Mouse (Mus musculus): ENCODE data around the gene Tm2d3. TPM values are rescaled to one million over a fixed set of nuclear protein-coding genes. Genes with fewer than 3 reads are reported as not detected.
A peak's percentile ranks its signal among the peaks of the same experiment; 100 is the strongest.

The Tm2d3 gene
- polyA plus RNA-seq, 1 experiment from 2014 or later, result 78.7 TPM

- DNase-seq (ENCODE audit: low spot score), result no peak
- 70% methylated on average over 8 of the region's 8 CpGs for WGBS
- H3K9ac ChIP-seq (ENCODE audit: low read depth, low read length), result no peak overlapping the region
These were observed 1.1 kb downstream of the Tm2d3 start for GRCm38 (mm10) chr7:65691929-65692605.

GRCm38 (mm10) chr7:65692883-65693282 lies 1.9 kb downstream of the Tm2d3 start:
- peak overlapping the region; percentile 85 for H3K4me3 ChIP-seq (ENCODE audit: low read depth, low read length)
- DNase-seq (ENCODE audit: low spot score) (peak; percentile 75), ATAC-seq (ENCODE audit: low read depth) (peak; percentile 70)
- peaks cover 25% of the 10 kb centered on the region for H3K36me3 ChIP-seq (ENCODE audit: control insufficient read depth, insufficient read depth, low read length)
- H3K4me2 ChIP-seq (ENCODE audit: low read depth, low read length), result peak overlapping the region; percentile 90
- peak overlapping the region; percentile 62 for H3K27ac ChIP-seq (replicated peaks; ENCODE audit: low read depth, low read length)
- H3K9ac ChIP-seq (ENCODE audit: low read depth, low read length), result peak overlapping the region; percentile 86
- H3K9me3 ChIP-seq (ENCODE audit: control insufficient read depth, low read length), result no peaks in the 10 kb centered on the region
- WGBS, result 1% methylated on average over 10 of the region's 10 CpGs
- H3K27me3 ChIP-seq (replicated peaks; ENCODE audit: control insufficient read depth, insufficient read depth, low read length), result no peaks in the 10 kb centered on the region
- H3K4me1 ChIP-seq (ENCODE audit: control insufficient read depth, insufficient read depth, low read length), result peaks cover 14% of the 10 kb centered on the region

More at GRCm38 (mm10) chr7:65691929-65692605, 1.1 kb downstream of the Tm2d3 start:
- Histone ChIP-seq H3K27me3 (replicated peaks; ENCODE audit: control insufficient read depth, insufficient read depth, low read length) (no peaks in the 10 kb centered on the region), H3K9me3 (ENCODE audit: control insufficient read depth, low read length) (no peaks in the 10 kb centered on the region), H3K4me3 (ENCODE audit: low read depth, low read length) (no peak overlapping the region), H3K4me2 (ENCODE audit: low read depth, low read length) (no peak overlapping the region), H3K27ac (replicated peaks; ENCODE audit: low read depth, low read length) (peak overlapping the region; percentile 62; the same call in 1 of the 2 replicates), H3K36me3 (ENCODE audit: control insufficient read depth, insufficient read depth, low read length) (peaks cover 17% of the 10 kb centered on the region; the same call in 1 of the 2 replicates), H3K4me1 (ENCODE audit: control insufficient read depth, insufficient read depth, low read length) (peaks cover 14% of the 10 kb centered on the region)
- ATAC-seq (ENCODE audit: low read depth), result no peak

- Histone ChIP-seq H3K36me3 (ENCODE audit: control insufficient read depth, insufficient read depth, low read length) (peaks cover 30% of the 10 kb centered on the region), H3K9me3 (ENCODE audit: control insufficient read depth, low read length) (no peaks in the 10 kb centered on the region), H3K27ac (replicated peaks; ENCODE audit: low read depth, low read length) (peak overlapping the region; percentile 62), H3K4me1 (ENCODE audit: control insufficient read depth, insufficient read depth, low read length) (peaks cover 14% of the 10 kb centered on the region), H3K4me2 (ENCODE audit: low read depth, low read length) (peak overlapping the region; percentile 90), H3K27me3 (replicated peaks; ENCODE audit: control insufficient read depth, insufficient read depth, low read length) (no peaks in the 10 kb centered on the region), H3K4me3 (ENCODE audit: low read depth, low read length) (peak overlapping the region; percentile 85), H3K9ac (ENCODE audit: low read depth, low read length) (peak overlapping the region; percentile 86)
- peak; percentile 88 for DNase-seq (ENCODE audit: low spot score)
- ATAC-seq (ENCODE audit: low read depth), result peak; percentile 91
- under 1% methylated on average over 29 of the region's 52 CpGs for WGBS
These were observed 2.4 kb downstream of the Tm2d3 start for GRCm38 (mm10) chr7:65693301-65693821.

- no peak for ATAC-seq (ENCODE audit: low read depth)
- peaks cover 60% of the 10 kb centered on the region for H3K36me3 ChIP-seq (ENCODE audit: control insufficient read depth, insufficient read depth, low read length)
- no peak for DNase-seq (ENCODE audit: low spot score)
These were observed 5.5 kb downstream of the Tm2d3 start for GRCm38 (mm10) chr7:65696450-65696849.

GRCm38 (mm10) chr7:65702076-65702475 lies 11.1 kb downstream of the Tm2d3 start:
- no peak for ATAC-seq (ENCODE audit: low read depth)
- DNase-seq (ENCODE audit: low spot score), result no peak
- Histone ChIP-seq H3K27ac (replicated peaks; ENCODE audit: low read depth, low read length) (no peak overlapping the region), H3K4me1 (ENCODE audit: control insufficient read depth, insufficient read depth, low read length) (no peaks in the 10 kb centered on the region), H3K4me2 (ENCODE audit: low read depth, low read length) (no peak overlapping the region), H3K4me3 (ENCODE audit: low read depth, low read length) (no peak overlapping the region), H3K9ac (ENCODE audit: low read depth, low read length) (no peak overlapping the region), H3K36me3 (ENCODE audit: control insufficient read depth, insufficient read depth, low read length) (peaks cover 57% of the 10 kb centered on the region), H3K27me3 (replicated peaks; ENCODE audit: control insufficient read depth, insufficient read depth, low read length) (no peaks in the 10 kb centered on the region), H3K9me3 (ENCODE audit: control insufficient read depth, low read length) (no peaks in the 10 kb centered on the region)
- WGBS, result 79% methylated on average over 7 of the region's 7 CpGs

More at GRCm38 (mm10) chr7:65696450-65696849, 5.5 kb downstream of the Tm2d3 start:
- Histone ChIP-seq H3K4me1 (ENCODE audit: control insufficient read depth, insufficient read depth, low read length) (peaks cover 14% of the 10 kb centered on the region), H3K27me3 (replicated peaks; ENCODE audit: control insufficient read depth, insufficient read depth, low read length) (no peaks in the 10 kb centered on the region), H3K4me3 (ENCODE audit: low read depth, low read length) (no peak overlapping the region), H3K9me3 (ENCODE audit: control insufficient read depth, low read length) (no peaks in the 10 kb centered on the region), H3K27ac (replicated peaks; ENCODE audit: low read depth, low read length) (no peak overlapping the region), H3K4me2 (ENCODE audit: low read depth, low read length) (no peak overlapping the region), H3K9ac (ENCODE audit: low read depth, low read length) (no peak overlapping the region)
- 45% methylated on average over 2 of the region's 2 CpGs for WGBS

GRCm38 (mm10) chr7:65704818-65705242 lies 13.9 kb downstream of the Tm2d3 start:
- Histone ChIP-seq H3K4me3 (ENCODE audit: low read depth, low read length) (peak overlapping the region; percentile 27), H3K4me1 (ENCODE audit: control insufficient read depth, insufficient read depth, low read length) (no peaks in the 10 kb centered on the region), H3K9me3 (ENCODE audit: control insufficient read depth, low read length) (no peaks in the 10 kb centered on the region), H3K9ac (ENCODE audit: low read depth, low read length) (peak overlapping the region; percentile 50; the same call in 1 of the 2 replicates), H3K36me3 (ENCODE audit: control insufficient read depth, insufficient read depth, low read length) (peaks cover 30% of the 10 kb centered on the region), H3K27ac (replicated peaks; ENCODE audit: low read depth, low read length) (no peak overlapping the region), H3K4me2 (ENCODE audit: low read depth, low read length) (peak overlapping the region; percentile 52), H3K27me3 (replicated peaks; ENCODE audit: control insufficient read depth, insufficient read depth, low read length) (no peaks in the 10 kb centered on the region)
- WGBS, result 6% methylated on average over 10 of the region's 10 CpGs
- ATAC-seq (ENCODE audit: low read depth), result peak; percentile 41; the same call in 1 of the 2 replicates
- peak; percentile 89 for DNase-seq (ENCODE audit: low spot score)

- Histone ChIP-seq H3K4me1 (ENCODE audit: control insufficient read depth, insufficient read depth, low read length) (no peaks in the 10 kb centered on the region), H3K4me2 (ENCODE audit: low read depth, low read length) (no peak overlapping the region), H3K27me3 (replicated peaks; ENCODE audit: control insufficient read depth, insufficient read depth, low read length) (no peaks in the 10 kb centered on the region), H3K9me3 (ENCODE audit: control insufficient read depth, low read length) (no peaks in the 10 kb centered on the region), H3K4me3 (ENCODE audit: low read depth, low read length) (no peak overlapping the region), H3K36me3 (ENCODE audit: control insufficient read depth, insufficient read depth, low read length) (no peaks in the 10 kb centered on the region), H3K27ac (replicated peaks; ENCODE audit: low read depth, low read length) (no peak overlapping the region), H3K9ac (ENCODE audit: low read depth, low read length) (no peak overlapping the region)
- DNase-seq (ENCODE audit: low spot score) (no peak), ATAC-seq (ENCODE audit: low read depth) (no peak)
- 94% methylated on average over 1 of the region's 1 CpGs for WGBS
These were observed 17.5 kb downstream of the Tm2d3 start for GRCm38 (mm10) chr7:65708506-65708905.

GRCm38 (mm10) chr7:65710301-65710700 lies 19.3 kb downstream of the Tm2d3 start:
- H3K9me3 ChIP-seq (ENCODE audit: control insufficient read depth, low read length), result no peaks in the 10 kb centered on the region
- no peak overlapping the region for H3K27ac ChIP-seq (replicated peaks; ENCODE audit: low read depth, low read length)
- H3K27me3 ChIP-seq (replicated peaks; ENCODE audit: control insufficient read depth, insufficient read depth, low read length), result no peaks in the 10 kb centered on the region
- DNase-seq (ENCODE audit: low spot score) (no peak), ATAC-seq (ENCODE audit: low read depth) (no peak)
- H3K36me3 ChIP-seq (ENCODE audit: control insufficient read depth, insufficient read depth, low read length), result no peaks in the 10 kb centered on the region
- no peak overlapping the region for H3K4me3 ChIP-seq (ENCODE audit: low read depth, low read length)
- no peaks in the 10 kb centered on the region for H3K4me1 ChIP-seq (ENCODE audit: control insufficient read depth, insufficient read depth, low read length)
- no peak overlapping the region for H3K4me2 ChIP-seq (ENCODE audit: low read depth, low read length)
- 71% methylated on average over 3 of the region's 3 CpGs for WGBS
- H3K9ac ChIP-seq (ENCODE audit: low read depth, low read length), result no peak overlapping the region

Data from embryonic facial prominence, embryonic 14.5 days (tissue).